Mouse (Mus musculus) skeletal muscle tissue, adult 2 months (tissue): Measurements from ENCODE around the gene Trmt13.

Experiments
- DNase-seq: peaks from one replicate; pipeline ENCODE4 v3.0.0-alpha.2; 2012; ENCODE audit warnings: low read depth, low spot score

Trmt13 gene

DNA sequence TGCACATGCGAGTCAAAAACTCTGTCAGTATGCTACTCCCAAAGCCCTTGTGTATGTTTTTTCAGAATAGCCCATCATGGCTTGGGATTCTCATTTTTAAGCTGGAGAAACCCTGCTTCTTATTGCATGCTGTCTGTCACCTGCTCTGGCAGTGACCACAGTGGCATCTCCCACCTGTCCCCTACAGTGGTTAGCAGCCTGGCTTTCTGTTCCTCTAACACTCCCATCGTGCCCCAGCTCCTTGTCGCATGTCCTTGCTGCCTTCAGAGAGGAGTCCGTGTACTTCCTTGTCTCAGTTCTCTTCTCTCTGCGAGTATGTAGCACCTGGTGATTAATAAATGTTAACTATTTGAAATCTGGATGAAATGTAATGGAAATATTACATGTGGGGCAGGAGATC lies 67.0 kb downstream of the Trmt13 start:
- no peak for DNase-seq

DNA sequence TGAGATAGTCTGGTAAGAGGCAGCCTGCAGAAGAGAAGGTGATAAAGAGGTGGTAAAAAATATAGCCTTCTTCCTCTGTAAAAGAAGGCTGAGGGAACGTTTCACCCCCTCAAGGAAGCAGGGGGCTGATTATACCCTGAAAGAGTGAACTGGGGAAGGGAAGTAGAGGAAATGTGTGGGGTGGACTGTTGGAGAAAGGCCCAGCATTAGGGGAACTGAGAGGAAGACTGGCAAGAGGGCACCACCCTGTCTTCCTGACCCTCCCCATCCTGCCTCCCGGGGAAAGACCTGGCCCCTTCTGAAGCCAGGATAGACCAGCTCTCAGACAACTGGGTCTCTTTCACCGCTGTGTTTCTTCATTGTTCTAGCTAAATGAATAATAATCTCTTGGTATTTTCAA lies 71.9 kb downstream of the Trmt13 start:
- DNase-seq = no peak

DNA sequence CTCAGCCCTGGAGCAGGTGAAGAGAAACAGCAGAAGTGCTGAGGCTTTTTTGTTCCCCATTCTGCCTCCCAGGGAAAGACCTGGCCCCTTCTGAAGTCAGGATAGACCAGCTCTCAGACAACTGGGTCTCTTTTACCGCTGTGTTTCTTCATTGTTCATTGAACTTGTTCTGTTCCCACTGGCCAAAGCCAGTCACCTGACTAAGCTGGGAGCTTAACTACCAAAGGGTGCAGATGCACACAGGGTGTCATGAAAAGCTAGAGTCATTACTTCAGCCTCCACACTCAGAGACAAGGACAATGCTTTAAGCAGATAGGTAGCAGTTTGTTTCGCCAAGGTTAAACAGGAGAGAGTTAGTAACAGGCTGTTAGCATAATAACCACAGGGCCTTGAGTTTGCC lies 72.3 kb downstream of the Trmt13 start:
- no peak for DNase-seq

DNA sequence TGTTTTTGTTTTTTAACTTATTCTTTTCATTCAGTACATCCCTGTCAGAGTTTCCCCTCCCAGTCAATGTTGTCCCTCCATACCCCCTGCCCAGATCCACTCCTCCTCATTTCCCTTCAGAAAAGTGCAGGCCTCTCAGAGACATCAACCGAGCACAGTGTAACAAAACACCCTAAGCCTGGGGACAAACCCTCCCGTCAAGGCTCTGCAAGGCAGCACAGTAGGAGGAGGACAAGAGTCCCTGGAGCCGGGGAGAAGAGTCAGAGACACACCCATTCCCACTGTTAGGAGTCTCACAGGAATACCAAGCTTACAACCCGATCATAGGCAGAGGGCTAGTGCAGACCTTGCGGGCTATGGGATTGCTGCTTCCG lies 77.2 kb downstream of the Trmt13 start:
- DNase-seq = no peak

DNA sequence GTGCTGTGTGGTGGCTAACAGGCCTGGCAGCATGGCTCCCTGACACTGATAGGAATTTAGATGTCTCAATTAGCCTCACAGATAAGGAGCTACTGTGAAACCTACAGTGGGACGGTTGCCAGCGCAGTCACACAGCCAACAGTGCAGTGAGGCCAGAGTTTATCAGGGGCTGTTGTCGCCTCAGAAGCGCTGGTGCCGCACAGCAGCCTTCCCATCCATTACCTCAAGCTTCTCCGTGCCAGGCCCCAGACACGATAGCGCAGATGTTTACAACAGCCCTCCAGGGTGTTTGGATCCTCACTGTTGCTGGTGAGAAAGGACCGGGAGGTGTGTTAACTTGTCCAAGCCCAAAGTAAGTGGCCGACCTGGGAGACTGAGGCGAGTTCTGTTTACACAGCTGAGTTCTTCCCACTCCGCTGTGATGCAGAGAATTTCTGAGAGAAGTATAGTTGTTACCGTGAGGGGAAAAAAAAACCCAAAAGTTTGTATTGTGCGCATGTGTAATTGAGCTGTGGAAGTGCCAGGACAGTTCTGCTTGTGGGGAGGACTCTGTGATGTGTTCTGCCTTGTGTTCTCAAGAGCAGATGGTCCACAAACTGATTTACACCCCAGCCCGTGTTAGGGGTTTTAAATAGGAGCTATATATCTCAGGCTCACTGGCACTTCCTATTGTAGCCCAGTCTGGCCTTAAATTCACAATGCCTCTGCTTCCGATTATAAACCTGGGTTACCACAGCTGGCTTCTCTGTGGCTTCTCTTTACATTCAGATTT lies 77.8 kb downstream of the Trmt13 start:
- no peak for DNase-seq
